Mouse (Mus musculus) C2C12 (cell line): ENCODE measurements at regions not wholly inside any gene's neighbourhood (a gene's known extent, or its start where the extent isn't known, plus 50 kb on each side); places are given as distances from the start of the nearest gene placed in this dataset.

Experiments used
- H3K27me3 ChIP-seq: one replicate; pipeline ENCODE4 v1.6.1; 2011; ENCODE audit not compliant: control insufficient read depth, insufficient read depth, insufficient read length
- H3K36me3 ChIP-seq: one replicate; pipeline ENCODE4 v1.6.1; 2011; ENCODE audit not compliant: control insufficient read depth, insufficient read depth
- H3K4me3 ChIP-seq: one replicate; pipeline ENCODE4 v1.5.1; 2011; ENCODE audit warnings: mild to moderate bottlenecking, control low read depth; ENCODE audit not compliant: poor library complexity, insufficient read depth, severe bottlenecking
- H3K79me2 ChIP-seq: one replicate; pipeline ENCODE4 v1.6.1; 2011; ENCODE audit not compliant: control insufficient read depth, insufficient read depth
- H3K79me3 ChIP-seq: one replicate; pipeline ENCODE4 v1.6.1; 2011; ENCODE audit warnings: low read depth, control low read depth
- H3ac ChIP-seq: one replicate; pipeline ENCODE3; 2011; ENCODE audit warnings: low read depth; ENCODE audit not compliant: control insufficient read depth, insufficient read length
- CEBPB ChIP-seq: IDR thresholded peaks from one replicate; pipeline ENCODE4 v1.6.1; 2011; ENCODE audit warnings: low read depth, mild to moderate bottlenecking, control low read depth, moderate library complexity
- CTCF ChIP-seq: IDR thresholded peaks from one replicate; pipeline ENCODE4 v1.5.1; 2011; ENCODE audit not compliant: control insufficient read depth, insufficient read depth, insufficient read length
- FOSL1 ChIP-seq: IDR thresholded peaks from one replicate; pipeline ENCODE4 v1.8.0; 2011; ENCODE audit warnings: mild to moderate bottlenecking, low read length; ENCODE audit not compliant: poor library complexity, insufficient read depth, severe bottlenecking
- MAX ChIP-seq: IDR thresholded peaks from one replicate; pipeline ENCODE4 v1.6.1; 2011; ENCODE audit warnings: mild to moderate bottlenecking, control low read depth
- MYOD1 ChIP-seq: IDR thresholded peaks from one replicate; pipeline ENCODE4 v1.6.1; 2011; ENCODE audit warnings: low read depth; ENCODE audit not compliant: control insufficient read depth, insufficient read length
- MYOG ChIP-seq: IDR thresholded peaks from one replicate; pipeline ENCODE4 v1.6.1; 2011; ENCODE audit not compliant: control insufficient read depth, insufficient read length; ENCODE audit errors: extremely low read depth
- USF1 ChIP-seq: IDR thresholded peaks from one replicate; pipeline ENCODE4 v1.6.1; 2011; ENCODE audit warnings: low read depth, mild to moderate bottlenecking, control low read depth, moderate library complexity

- H3K27me3 ChIP-seq = no peaks in the 10 kb centered on the region
- no peaks in the 10 kb centered on the region for H3K79me3 ChIP-seq
- TF ChIP-seq MYOD1 = no peak
- TF ChIP-seq MAX = no peak
- no peak overlapping the region for H3K4me3 ChIP-seq
- H3ac ChIP-seq = no peak overlapping the region
- no peaks in the 10 kb centered on the region for H3K36me3 ChIP-seq
- H3K79me2 ChIP-seq = no peaks in the 10 kb centered on the region
These were observed 283.6 kb upstream of the Prkd1 start for GRCm38 (mm10) chr12:50932496-50932895.

- TF ChIP-seq USF1 (no peak), MAX (no peak), CEBPB (no peak), MYOD1 (no peak), MYOG (no peak), FOSL1 (no peak), CTCF (no peak)
- Histone ChIP-seq H3K79me2 (no peaks in the 10 kb centered on the region), H3K36me3 (no peaks in the 10 kb centered on the region), H3ac (no peak overlapping the region), H3K4me3 (no peak overlapping the region), H3K79me3 (no peaks in the 10 kb centered on the region), H3K27me3 (no peaks in the 10 kb centered on the region)
These were observed 280.7 kb upstream of the Prkd1 start for GRCm38 (mm10) chr12:50929641-50930040.

GRCm38 (mm10) chr12:50926234-50926633, 277.3 kb upstream of the Prkd1 start:
- Histone ChIP-seq H3K79me3 (no peaks in the 10 kb centered on the region), H3K79me2 (no peaks in the 10 kb centered on the region), H3K36me3 (no peaks in the 10 kb centered on the region), H3K27me3 (no peaks in the 10 kb centered on the region), H3K4me3 (no peak overlapping the region), H3ac (no peak overlapping the region)
- TF ChIP-seq FOSL1 (no peak), CTCF (no peak), MAX (no peak), CEBPB (no peak), MYOD1 (no peak), USF1 (no peak), MYOG (no peak)

- H3ac ChIP-seq = no peak overlapping the region
- H3K36me3 ChIP-seq = no peaks in the 10 kb centered on the region
- no peak overlapping the region for H3K4me3 ChIP-seq
- H3K27me3 ChIP-seq = no peaks in the 10 kb centered on the region
- TF ChIP-seq FOSL1 = no peak
- TF ChIP-seq MAX = no peak
- no peaks in the 10 kb centered on the region for H3K79me3 ChIP-seq
- H3K79me2 ChIP-seq = no peaks in the 10 kb centered on the region
These were observed 272.8 kb upstream of the Prkd1 start for GRCm38 (mm10) chr12:50921739-50922138.

- H3K27me3 ChIP-seq = no peaks in the 10 kb centered on the region
- no peak overlapping the region for H3K4me3 ChIP-seq
- no peaks in the 10 kb centered on the region for H3K79me3 ChIP-seq
- no peak overlapping the region for H3ac ChIP-seq
- no peaks in the 10 kb centered on the region for H3K79me2 ChIP-seq
- TF ChIP-seq FOSL1 (no peak), CEBPB (no peak), USF1 (no peak), MAX (no peak), MYOG (no peak), MYOD1 (no peak), CTCF (no peak)
- no peaks in the 10 kb centered on the region for H3K36me3 ChIP-seq
These were observed 250.9 kb upstream of the Prkd1 start for GRCm38 (mm10) chr12:50899609-50900447.

- no peaks in the 10 kb centered on the region for H3K79me2 ChIP-seq
- H3K79me3 ChIP-seq = no peaks in the 10 kb centered on the region
- H3ac ChIP-seq = no peak overlapping the region
- TF ChIP-seq MYOG (no peak), MYOD1 (no peak), CTCF (no peak), CEBPB (no peak), FOSL1 (no peak), MAX (no peak), USF1 (no peak)
- H3K27me3 ChIP-seq = no peaks in the 10 kb centered on the region
- no peaks in the 10 kb centered on the region for H3K36me3 ChIP-seq
- no peak overlapping the region for H3K4me3 ChIP-seq
These were observed 248.8 kb upstream of the Prkd1 start for GRCm38 (mm10) chr12:50897606-50898166.
